Mouse (Mus musculus): ENCODE measurements around the gene Tpsg1.

GRCm38 (mm10) chr17:25410786-25411185 lies 41.7 kb downstream of the Tpsg1 start:
- TF ChIP-seq CTCF (IDR thresholded peaks at IDR 0.05; ENCODE audit: low read depth, low read length) (no peak), POLR2A (IDR thresholded peaks at IDR 0.05; ENCODE audit: insufficient read depth, low read length) (no peak), EP300 (IDR thresholded peaks at IDR 0.05; ENCODE audit: insufficient read depth, low read depth, low read length) (no peak)

Data from ES-Bruce4 (cell line).